In genomic region chr10:91628672-91629071, GRCm38 (mm10) we compare ENCODE assay signal across 22 mouse cellular contexts.
DNase-seq lines count a peak whose midpoint lies in the region; ATAC-seq lines count a peak whose summit lies in the region.
"Had no signal": no experiment of that assay in that cellular context is flagged by ENCODE, and none has a peak within 500 bp of the region (broad histone marks: within the 10 kb centered on the region; RNA-seq: fewer than 3 reads in every experiment).

No protein-coding gene starts in this region.

- 18% methylated on average over 6 of the region's 6 CpGs for WGBS in hindbrain, embryonic 14.5 days
- 61% methylated on average over 6 of the region's 6 CpGs for WGBS in hindbrain, embryonic 10.5 days

- H3K27me3 ChIP-seq in hindbrain, embryonic 14.5 days (ENCODE audit: control insufficient read depth, insufficient read depth, low read length) = no peaks in the 10 kb centered on the region
- H3K27me3 ChIP-seq in hindbrain, embryonic 10.5 days (ENCODE audit: insufficient read depth, poor library complexity, severe bottlenecking) = no peaks in the 10 kb centered on the region
- H3K27me3 ChIP-seq: embryonic facial prominence, embryonic 13.5 days; forebrain, embryonic 15.5 days; liver, embryonic 13.5 days; neural tube, embryonic 12.5 days; stomach, embryonic 15.5 days had no signal

- no peak overlapping the region for H3K4me2 ChIP-seq in hindbrain, embryonic 14.5 days (replicated peaks)
- H3K4me2 ChIP-seq: embryonic facial prominence, embryonic 13.5 days; forebrain, embryonic 15.5 days; liver, embryonic 13.5 days; lung, embryonic 14.5 days; neural tube, embryonic 12.5 days; stomach, embryonic 15.5 days had no signal

- no peaks in the 10 kb centered on the region for H3K36me3 ChIP-seq in hindbrain, embryonic 14.5 days (replicated peaks; ENCODE audit: control insufficient read depth, insufficient read depth)
- H3K36me3 ChIP-seq in hindbrain, embryonic 10.5 days = no peaks in the 10 kb centered on the region
- H3K36me3 ChIP-seq: embryonic facial prominence, embryonic 13.5 days; forebrain, embryonic 15.5 days; heart, embryonic 10.5 days; liver, embryonic 13.5 days; neural tube, embryonic 12.5 days; stomach, embryonic 15.5 days had no signal

- no peaks in the 10 kb centered on the region for H3K4me1 ChIP-seq in hindbrain, embryonic 14.5 days (replicated peaks; ENCODE audit: control insufficient read depth, insufficient read depth, low read length)
- 0 out of 2 replicates have a peak, but pooled peaks cover 7% of the 10 kb centered on the region for H3K4me1 ChIP-seq in hindbrain, embryonic 10.5 days (replicated peaks)
- H3K4me1 ChIP-seq: embryonic facial prominence, embryonic 13.5 days; forebrain, embryonic 15.5 days; heart, embryonic 10.5 days; liver, embryonic 13.5 days; stomach, embryonic 15.5 days had no signal

- H3K9ac ChIP-seq in hindbrain, embryonic 14.5 days = no peak overlapping the region
- H3K9ac ChIP-seq: embryonic facial prominence, embryonic 13.5 days; forebrain, embryonic 15.5 days; liver, embryonic 13.5 days; lung, embryonic 14.5 days; neural tube, embryonic 12.5 days; stomach, embryonic 15.5 days had no signal

- H3K9me3 ChIP-seq in hindbrain, embryonic 14.5 days (ENCODE audit: control insufficient read depth, low read length) = no peaks in the 10 kb centered on the region
- no peaks in the 10 kb centered on the region for H3K9me3 ChIP-seq in hindbrain, embryonic 10.5 days
- H3K9me3 ChIP-seq: embryonic facial prominence, embryonic 13.5 days; forebrain, embryonic 15.5 days; heart, embryonic 10.5 days; liver, embryonic 13.5 days; neural tube, embryonic 12.5 days; stomach, embryonic 15.5 days had no signal

- peak; percentile 18 for DNase-seq in embryo, embryonic 10.5 days (ENCODE audit: low spot score)
- DNase-seq in embryo, embryonic 9.5 days (ENCODE audit: extremely low spot score) = no peak
- peak; percentile 57 for DNase-seq in hindbrain, embryonic 14.5 days (ENCODE audit: low spot score)
- DNase-seq in hindbrain, embryonic 10.5 days (ENCODE audit: low spot score) = no peak
- peak; percentile 32 for DNase-seq in brain, adult 2 months (ENCODE audit: low read depth, low spot score)
- DNase-seq in mesoderm, embryonic 11.5 days (ENCODE audit: low read depth, low spot score) = peak; percentile 24
- DNase-seq in kidney, postnatal 4 days = no peak
- DNase-seq: adrenal gland, postnatal 14 days; cerebellum, adult 9-11 months; gastrocnemius, postnatal 10 days; kidney, adult 11 months; layer of hippocampus, adult 9-11 months; liver, embryonic 13.5 days; lung, embryonic 14.5 days; thymus, postnatal 36 days had no signal

- no peak overlapping the region for H3K4me3 ChIP-seq in hindbrain, embryonic 14.5 days (replicated peaks; ENCODE audit: low read length)
- H3K4me3 ChIP-seq in hindbrain, embryonic 10.5 days = no peak overlapping the region
- H3K4me3 ChIP-seq: embryonic facial prominence, embryonic 13.5 days; erythroblast, embryonic 14.5 days; forebrain, embryonic 15.5 days; heart, embryonic 10.5 days; liver, embryonic 13.5 days; neural tube, embryonic 12.5 days; stomach, embryonic 15.5 days had no signal

- no peak for ATAC-seq in hindbrain, embryonic 14.5 days (ENCODE audit: low FRiP score)
- ATAC-seq: activated CD4-positive, CD25-positive, alpha-beta regulatory T cell, adult 4 months; forebrain, embryonic 15.5 days had no signal

- no peak overlapping the region for H3K27ac ChIP-seq in hindbrain, embryonic 14.5 days
- no peak overlapping the region for H3K27ac ChIP-seq in hindbrain, embryonic 10.5 days
- H3K27ac ChIP-seq: embryonic facial prominence, embryonic 13.5 days; forebrain, embryonic 15.5 days; heart, embryonic 10.5 days; liver, embryonic 13.5 days; neural tube, embryonic 12.5 days; stomach, embryonic 15.5 days had no signal

Comparison
In these comparisons a context has a peak if more than half of its experiments do, and no peak if none do; other contexts are left out.
1. DNase-seq: peak in embryo, embryonic 10.5 days (single experiment), hindbrain, embryonic 14.5 days (single experiment), brain, adult 2 months (single experiment) and mesoderm, embryonic 11.5 days (single experiment); none in embryo, embryonic 9.5 days (single experiment), hindbrain, embryonic 10.5 days (single experiment) and kidney, postnatal 4 days (0 of 2).